Mouse (Mus musculus): ENCODE results near the gene Mprip.
A peak's percentile ranks its signal among the peaks of the same experiment; 100 is the strongest.

The Mprip gene

GRCm38 (mm10) chr11:59769307-59769706 lies 108.2 kb downstream of the Mprip start:
- DNase-seq (ENCODE audit: low read depth) = no peak

- no peak for DNase-seq (ENCODE audit: low read depth)
Measured at GRCm38 (mm10) chr11:59769738-59770137, 108.6 kb downstream of the Mprip start.

- no peak for DNase-seq (ENCODE audit: low read depth)
Measured at GRCm38 (mm10) chr11:59770753-59771152, 109.6 kb downstream of the Mprip start.

- no peak for DNase-seq (ENCODE audit: low read depth)
Measured at GRCm38 (mm10) chr11:59772291-59772690, 111.2 kb downstream of the Mprip start.

- no peak for DNase-seq (ENCODE audit: low read depth)
Measured at GRCm38 (mm10) chr11:59772902-59773301, 111.8 kb downstream of the Mprip start.

- no peak for DNase-seq (ENCODE audit: low read depth)
Measured at GRCm38 (mm10) chr11:59774522-59774921, 113.4 kb downstream of the Mprip start.

GRCm38 (mm10) chr11:59775435-59776148 lies 114.5 kb downstream of the Mprip start:
- DNase-seq (ENCODE audit: low read depth) = no peak

GRCm38 (mm10) chr11:59777259-59777658 lies 116.2 kb downstream of the Mprip start:
- no peak for DNase-seq (ENCODE audit: low read depth)

GRCm38 (mm10) chr11:59778181-59778873 lies 117.2 kb downstream of the Mprip start:
- DNase-seq (ENCODE audit: low read depth) = peak; percentile 79

- no peak for DNase-seq (ENCODE audit: low read depth)
Measured at GRCm38 (mm10) chr11:59778874-59779223, 117.7 kb downstream of the Mprip start.

GRCm38 (mm10) chr11:59779406-59779805 lies 118.3 kb downstream of the Mprip start:
- DNase-seq (ENCODE audit: low read depth) = no peak

- DNase-seq (ENCODE audit: low read depth) = no peak
Measured at GRCm38 (mm10) chr11:59780241-59780640, 119.1 kb downstream of the Mprip start.

- no peak for DNase-seq (ENCODE audit: low read depth)
Measured at GRCm38 (mm10) chr11:59782091-59782590, 121.0 kb downstream of the Mprip start.

GRCm38 (mm10) chr11:59783591-59783990 lies 122.5 kb downstream of the Mprip start:
- DNase-seq (ENCODE audit: low read depth) = no peak

GRCm38 (mm10) chr11:59786444-59787198 lies 125.5 kb downstream of the Mprip start:
- no peak for DNase-seq (ENCODE audit: low read depth)

GRCm38 (mm10) chr11:59787199-59787781 lies 126.2 kb downstream of the Mprip start, which contains the start of gene Pld6:
Gene Pld6, minus strand, starts transcription at chr11:59787645.
- DNase-seq (ENCODE audit: low read depth) = peak; percentile 32

GRCm38 (mm10) chr11:59789311-59789710 lies 128.2 kb downstream of the Mprip start:
- DNase-seq (ENCODE audit: low read depth) = no peak

GRCm38 (mm10) chr11:59793390-59793789 lies 132.3 kb downstream of the Mprip start:
- no peak for DNase-seq (ENCODE audit: low read depth)

GRCm38 (mm10) chr11:59800412-59800811 lies 139.3 kb downstream of the Mprip start:
- DNase-seq (ENCODE audit: low read depth) = no peak

- no peak for DNase-seq (ENCODE audit: low read depth)
Measured at GRCm38 (mm10) chr11:59801881-59802280, 140.8 kb downstream of the Mprip start.

GRCm38 (mm10) chr11:59803516-59803915 lies 142.4 kb downstream of the Mprip start:
- DNase-seq (ENCODE audit: low read depth) = no peak

GRCm38 (mm10) chr11:59804409-59805110 lies 143.5 kb downstream of the Mprip start:
- DNase-seq (ENCODE audit: low read depth) = no peak

All from naive thymus-derived CD4-positive, alpha-beta T cell, adult 2 months (primary cell).